Mouse (Mus musculus): ENCODE data around the gene Nat8f4.
"Not testable (repeated sequence)": the region's sequence is repeated elsewhere in the genome, so short reads cannot be mapped to it uniquely, and the experiment has no call there.

Gene Nat8f4

GRCm38 (mm10) chr6:85904642-85905061, at the start of gene Nat8f4:
TSS of gene Nat8f4 (minus strand) at chr6:85904884.
- H3K27me3 ChIP-seq (ENCODE audit: control insufficient read depth, insufficient read depth, low read length, poor library complexity, severe bottlenecking); H3K36me3 ChIP-seq (ENCODE audit: control insufficient read depth, insufficient read depth, low read length, poor library complexity, severe bottlenecking): not testable (repeated sequence)
- peak; percentile 68 for DNase-seq (ENCODE audit: low read depth, low spot score)

DNA sequence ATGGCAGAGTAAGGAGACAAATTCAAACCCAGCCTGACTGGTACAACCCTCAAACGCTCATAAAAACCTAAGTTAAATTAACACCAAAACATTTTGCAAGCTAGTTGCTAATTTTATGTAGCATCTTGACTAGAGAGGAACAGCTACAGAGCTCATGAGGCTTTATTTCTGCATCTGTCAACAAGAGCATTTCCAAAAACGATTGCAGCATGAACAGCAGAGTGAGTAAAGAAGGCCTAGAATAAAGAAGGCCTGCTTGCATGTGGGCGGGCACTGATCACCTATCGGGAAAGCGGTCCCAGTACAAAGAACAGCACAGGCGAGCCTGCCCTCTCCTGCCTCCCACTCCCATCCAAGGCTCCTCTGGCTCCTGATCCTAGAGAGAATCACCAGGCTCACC, 43.9 kb upstream of the Nat8f4 start:
- Histone ChIP-seq H3K36me3 (ENCODE audit: control insufficient read depth, insufficient read depth, low read length, poor library complexity, severe bottlenecking) (peaks cover 38% of the 10 kb centered on the region), H3K27me3 (ENCODE audit: control insufficient read depth, insufficient read depth, low read length, poor library complexity, severe bottlenecking) (no peaks in the 10 kb centered on the region)
- no peak for DNase-seq (ENCODE audit: low read depth, low spot score)

DNA sequence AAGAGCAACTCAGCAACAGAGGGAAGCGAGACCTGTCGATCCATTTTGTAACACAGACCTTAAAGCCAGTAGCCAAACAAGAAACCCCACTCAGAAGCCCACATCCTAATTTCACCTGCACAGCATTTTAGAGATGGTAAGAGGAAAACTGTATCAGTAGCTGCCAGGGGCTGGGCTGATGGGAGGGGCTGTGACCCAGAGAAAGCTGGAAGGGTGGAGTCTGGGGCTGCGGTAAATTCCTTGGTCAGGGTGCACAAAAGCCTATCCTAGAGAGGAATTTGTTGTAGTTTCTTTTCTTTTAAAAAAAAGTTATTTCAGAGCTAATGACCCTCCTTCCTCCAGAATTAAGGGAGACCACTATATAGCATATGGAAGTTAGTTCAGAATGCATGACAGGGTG, 37.8 kb upstream of the Nat8f4 start:
- DNase-seq (ENCODE audit: low read depth, low spot score): no peak

DNA sequence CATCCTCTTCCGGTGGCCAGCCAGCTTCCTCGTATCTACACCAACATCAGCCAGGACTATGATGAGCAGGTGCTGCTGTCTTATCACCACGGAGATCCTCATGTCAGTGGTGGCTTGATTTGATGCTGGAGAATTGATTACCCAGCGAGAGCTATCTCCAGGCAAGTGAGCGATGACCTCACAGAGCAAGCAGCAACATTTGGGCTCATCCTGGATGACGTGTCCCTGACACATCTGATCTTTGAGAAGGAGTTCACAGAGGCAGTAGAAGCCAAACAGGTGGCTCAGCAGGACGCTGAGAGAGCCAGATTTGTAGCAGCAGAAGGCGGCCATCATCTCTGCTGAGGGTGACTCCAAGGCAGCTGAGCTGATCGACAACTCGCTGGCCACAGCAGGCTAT, 34.0 kb upstream of the Nat8f4 start:
- peaks cover 2% of the 10 kb centered on the region; the same call in 1 of the 2 replicates for H3K36me3 ChIP-seq (ENCODE audit: control insufficient read depth, insufficient read depth, low read length, poor library complexity, severe bottlenecking)
- no peak for DNase-seq (ENCODE audit: low read depth, low spot score)
- H3K27me3 ChIP-seq (ENCODE audit: control insufficient read depth, insufficient read depth, low read length, poor library complexity, severe bottlenecking): no peaks in the 10 kb centered on the region

More for the DNA sequence above, 37.8 kb upstream of the Nat8f4 start:
- H3K27me3 ChIP-seq (ENCODE audit: control insufficient read depth, insufficient read depth, low read length, poor library complexity, severe bottlenecking): no peaks in the 10 kb centered on the region
- H3K36me3 ChIP-seq (ENCODE audit: control insufficient read depth, insufficient read depth, low read length, poor library complexity, severe bottlenecking): peaks cover 18% of the 10 kb centered on the region

DNA sequence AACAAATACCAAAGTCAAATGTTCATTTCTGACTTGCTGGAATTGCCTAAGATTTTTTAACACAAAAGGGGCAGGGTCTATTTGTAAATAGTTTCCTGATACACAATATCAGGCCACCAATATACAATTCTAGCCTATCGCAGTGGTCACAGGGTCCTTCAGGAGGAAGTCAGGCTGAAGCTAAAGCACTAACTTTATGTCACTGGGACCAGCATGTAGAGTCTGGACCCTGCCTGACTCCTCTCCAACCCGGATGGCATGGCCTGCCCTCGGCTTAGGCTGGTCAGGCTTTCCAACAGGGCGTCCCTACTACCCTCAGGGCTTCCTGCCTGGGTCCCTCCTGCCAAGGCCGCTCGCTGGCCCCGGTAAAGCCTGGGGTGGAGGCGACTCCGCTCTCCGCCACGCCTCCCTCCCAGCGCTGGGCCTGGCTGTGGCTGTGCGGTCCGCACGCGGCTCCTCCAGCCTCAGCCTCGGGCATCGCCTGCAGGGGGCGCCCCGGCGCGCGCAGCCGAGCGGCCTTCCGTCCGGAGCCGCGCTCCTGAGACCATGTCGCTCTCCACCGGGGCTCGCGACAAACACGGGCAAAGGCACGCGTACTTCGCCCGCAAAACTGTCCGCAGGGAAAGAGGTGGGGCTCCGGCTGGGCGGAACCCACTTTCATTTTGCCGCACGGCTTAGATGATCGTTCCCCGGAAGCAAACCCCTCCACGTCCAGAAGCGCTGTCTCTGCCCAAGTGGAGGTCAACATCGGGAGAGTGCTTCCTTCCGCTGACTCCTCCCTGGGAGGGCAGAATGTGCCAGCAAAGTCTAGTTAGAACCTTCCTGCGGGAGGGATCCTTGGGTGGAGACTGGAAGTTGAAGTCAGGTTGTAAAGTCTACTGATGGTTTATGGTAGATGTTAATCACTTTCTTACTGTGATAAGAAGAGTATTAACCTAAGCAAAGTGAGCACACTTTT, 32.1 kb upstream of the Nat8f4 start:
- not testable (repeated sequence) for H3K27me3 ChIP-seq (ENCODE audit: control insufficient read depth, insufficient read depth, low read length, poor library complexity, severe bottlenecking); H3K36me3 ChIP-seq (ENCODE audit: control insufficient read depth, insufficient read depth, low read length, poor library complexity, severe bottlenecking)
- DNase-seq (ENCODE audit: low read depth, low spot score): peak; percentile 72

GRCm38 (mm10) chr6:85935646-85936045, 31.0 kb upstream of the Nat8f4 start:
- peak; percentile 58 for DNase-seq (ENCODE audit: low read depth, low spot score)
- Histone ChIP-seq H3K27me3 (ENCODE audit: control insufficient read depth, insufficient read depth, low read length, poor library complexity, severe bottlenecking) (no peaks in the 10 kb centered on the region), H3K36me3 (ENCODE audit: control insufficient read depth, insufficient read depth, low read length, poor library complexity, severe bottlenecking) (no peaks in the 10 kb centered on the region)

DNA sequence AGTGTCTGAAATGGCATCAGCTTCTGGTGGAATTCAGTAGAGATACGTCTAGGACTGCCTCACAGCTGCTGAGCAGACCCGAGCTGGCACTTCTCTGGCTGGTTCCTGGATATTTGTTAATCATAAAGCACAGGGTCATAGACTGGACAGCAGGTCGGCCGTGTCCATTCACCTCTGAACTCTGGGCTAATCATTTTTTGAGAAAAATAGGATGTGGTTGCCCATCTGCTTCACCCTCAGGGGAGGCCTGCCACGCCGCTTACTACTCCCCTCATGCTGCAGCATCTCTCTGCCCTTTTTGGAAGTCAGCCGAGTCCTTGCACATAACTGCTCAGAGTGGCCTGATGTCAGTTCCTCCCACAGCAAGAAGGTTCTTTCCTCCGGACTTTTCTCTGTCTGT, 29.4 kb upstream of the Nat8f4 start:
- H3K36me3 ChIP-seq (ENCODE audit: control insufficient read depth, insufficient read depth, low read length, poor library complexity, severe bottlenecking): no peaks in the 10 kb centered on the region
- DNase-seq (ENCODE audit: low read depth, low spot score): no peak

GRCm38 (mm10) chr6:85929312-85929711, 24.6 kb upstream of the Nat8f4 start:
- DNase-seq (ENCODE audit: low read depth, low spot score): no peak
- Histone ChIP-seq H3K27me3 (ENCODE audit: control insufficient read depth, insufficient read depth, low read length, poor library complexity, severe bottlenecking) (no peaks in the 10 kb centered on the region), H3K36me3 (ENCODE audit: control insufficient read depth, insufficient read depth, low read length, poor library complexity, severe bottlenecking) (peaks cover 4% of the 10 kb centered on the region)

More for the DNA sequence above, 29.4 kb upstream of the Nat8f4 start:
- no peaks in the 10 kb centered on the region for H3K27me3 ChIP-seq (ENCODE audit: control insufficient read depth, insufficient read depth, low read length, poor library complexity, severe bottlenecking)

DNA sequence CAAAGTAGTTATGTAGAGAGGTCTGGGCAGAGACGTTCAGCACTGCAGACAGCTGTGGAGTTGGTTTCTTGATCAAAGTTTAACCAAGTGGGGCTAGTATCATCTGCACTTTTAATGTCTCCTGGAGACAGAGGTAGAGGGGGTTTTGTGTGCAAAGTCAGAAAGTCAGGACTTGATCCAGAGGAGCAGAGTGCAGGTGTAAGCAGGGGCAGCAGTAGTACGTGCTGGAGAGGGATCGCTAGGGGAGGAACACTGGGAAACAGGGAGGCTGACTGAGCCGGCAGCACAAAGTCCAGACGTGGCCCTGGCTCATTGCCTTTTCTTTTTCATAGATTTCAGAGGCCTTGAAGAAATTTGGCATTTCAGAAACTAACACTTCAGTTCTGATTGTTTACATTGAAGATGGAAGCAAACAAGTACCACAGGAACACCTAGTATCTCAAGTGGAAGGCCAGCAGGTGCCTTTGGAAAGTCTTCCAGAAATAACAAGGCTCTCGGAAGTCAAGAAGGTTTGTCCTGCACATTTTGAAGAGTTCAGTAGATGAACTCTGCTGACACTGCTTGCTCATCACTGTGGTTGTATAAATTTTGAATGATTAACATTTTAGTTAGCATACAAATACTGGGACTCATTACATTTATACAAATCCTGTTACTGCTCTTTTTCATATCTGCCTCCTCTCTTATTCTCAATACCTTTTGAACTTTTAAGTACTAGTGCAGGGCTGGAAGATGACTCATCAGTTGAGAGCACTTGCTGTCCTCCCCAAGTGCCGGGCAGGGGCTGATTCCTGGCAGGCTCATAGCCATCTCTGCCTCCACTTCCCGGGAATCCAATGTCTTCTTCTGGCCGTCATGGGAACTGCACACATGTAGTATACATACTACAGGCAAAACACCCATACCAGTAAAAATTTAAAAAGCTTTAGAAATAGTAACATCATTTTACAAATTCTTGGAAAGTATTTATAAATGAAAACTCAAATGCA, 23.1 kb upstream of the Nat8f4 start:
- H3K27me3 ChIP-seq (ENCODE audit: control insufficient read depth, insufficient read depth, low read length, poor library complexity, severe bottlenecking): no peaks in the 10 kb centered on the region
- peaks cover 4% of the 10 kb centered on the region for H3K36me3 ChIP-seq (ENCODE audit: control insufficient read depth, insufficient read depth, low read length, poor library complexity, severe bottlenecking)
- DNase-seq (ENCODE audit: low read depth, low spot score): no peak

DNA sequence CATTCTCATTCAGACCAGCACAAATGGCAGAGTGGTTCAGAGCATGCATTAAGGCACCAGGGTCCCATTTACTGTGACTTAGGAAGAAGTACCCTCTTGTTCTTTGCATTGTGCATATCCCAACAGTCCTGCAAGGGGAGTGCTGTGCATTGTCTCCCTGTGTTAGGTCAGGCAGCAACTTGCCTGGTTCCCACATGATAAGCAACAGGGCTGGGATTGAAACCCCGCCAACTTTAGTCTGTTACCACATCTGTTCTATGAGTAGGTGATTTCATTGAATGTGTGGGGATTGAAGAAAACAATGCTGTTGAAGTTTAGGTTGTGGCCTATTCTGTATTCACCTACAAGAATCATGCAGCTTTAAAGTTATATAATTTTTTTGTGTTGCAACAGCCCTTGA, 22.0 kb upstream of the Nat8f4 start:
- Histone ChIP-seq H3K27me3 (ENCODE audit: control insufficient read depth, insufficient read depth, low read length, poor library complexity, severe bottlenecking) (no peaks in the 10 kb centered on the region), H3K36me3 (ENCODE audit: control insufficient read depth, insufficient read depth, low read length, poor library complexity, severe bottlenecking) (peaks cover 4% of the 10 kb centered on the region)
- DNase-seq (ENCODE audit: low read depth, low spot score): no peak

GRCm38 (mm10) chr6:85923643-85924042, 19.0 kb upstream of the Nat8f4 start:
- no peaks in the 10 kb centered on the region for H3K27me3 ChIP-seq (ENCODE audit: control insufficient read depth, insufficient read depth, low read length, poor library complexity, severe bottlenecking)
- peaks cover 4% of the 10 kb centered on the region for H3K36me3 ChIP-seq (ENCODE audit: control insufficient read depth, insufficient read depth, low read length, poor library complexity, severe bottlenecking)
- DNase-seq (ENCODE audit: low read depth, low spot score): no peak

- H3K27me3 ChIP-seq (ENCODE audit: control insufficient read depth, insufficient read depth, low read length, poor library complexity, severe bottlenecking): no peaks in the 10 kb centered on the region
- H3K36me3 ChIP-seq (ENCODE audit: control insufficient read depth, insufficient read depth, low read length, poor library complexity, severe bottlenecking): no peaks in the 10 kb centered on the region; the same call in 1 of the 2 replicates
- no peak for DNase-seq (ENCODE audit: low read depth, low spot score)
Measured at GRCm38 (mm10) chr6:85919401-85919800, 14.7 kb upstream of the Nat8f4 start.

DNA sequence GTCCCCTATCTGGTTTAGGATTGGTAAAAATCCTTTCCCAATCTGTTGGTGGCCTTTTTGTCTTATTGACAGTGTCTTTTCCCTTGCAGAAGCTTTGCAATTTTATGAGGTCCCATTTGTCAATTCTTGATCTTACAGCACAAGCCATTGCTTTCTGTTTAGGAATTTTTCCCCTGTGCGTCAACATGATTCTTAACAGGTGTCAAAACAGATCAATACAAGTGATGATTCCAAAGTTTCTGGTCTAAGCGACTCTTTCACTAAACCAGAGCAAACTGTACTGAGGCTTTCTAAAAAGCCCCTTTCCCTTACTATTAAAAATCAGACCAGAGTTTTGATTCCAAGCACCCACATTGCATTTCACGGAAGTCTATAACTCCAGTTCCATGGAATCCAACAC, 13.7 kb upstream of the Nat8f4 start:
- H3K36me3 ChIP-seq (ENCODE audit: control insufficient read depth, insufficient read depth, low read length, poor library complexity, severe bottlenecking); H3K27me3 ChIP-seq (ENCODE audit: control insufficient read depth, insufficient read depth, low read length, poor library complexity, severe bottlenecking); DNase-seq (ENCODE audit: low read depth, low spot score): not testable (repeated sequence)

GRCm38 (mm10) chr6:85916596-85916995, 11.9 kb upstream of the Nat8f4 start:
- Histone ChIP-seq H3K27me3 (ENCODE audit: control insufficient read depth, insufficient read depth, low read length, poor library complexity, severe bottlenecking) (no peaks in the 10 kb centered on the region), H3K36me3 (ENCODE audit: control insufficient read depth, insufficient read depth, low read length, poor library complexity, severe bottlenecking) (no peaks in the 10 kb centered on the region; the same call in 1 of the 2 replicates)
- DNase-seq (ENCODE audit: low read depth, low spot score): no peak

Measured in splenic B cell, adult 2 months (primary cell).